Mouse (Mus musculus) stomach, postnatal 0 days (tissue): ENCODE measurements around the gene Bmp2k. TPM values are rescaled to one million over a fixed set of nuclear protein-coding genes. Genes with fewer than 3 reads are reported as not detected.
A peak's percentile ranks its signal among the peaks of the same experiment; 100 is the strongest.

Experiments
- ATAC-seq: fragments of 200-750 bp; cut with Nextera tagmentation; 2 replicates; pipeline ENCODE4 v1.8.0; 2017; ENCODE audit not compliant: low FRiP score, low TSS enrichment
- DNase-seq: peaks from one replicate; pipeline ENCODE4 v3.0.0-alpha.2; 2016; ENCODE audit warnings: low spot score
- H3K27ac ChIP-seq: fragments of 300-500 bp; sonication (generic); replicated peaks from 2 replicates; pipeline ENCODE4 v1.5.1; 2014; ENCODE audit warnings: mild to moderate bottlenecking, control low read depth
- H3K27me3 ChIP-seq: fragments of 300-500 bp; sonication (generic); 2 replicates; pipeline ENCODE4 v1.6.1; 2014; ENCODE audit warnings: low read length; ENCODE audit not compliant: control insufficient read depth, insufficient read depth
- H3K36me3 ChIP-seq: fragments of 300-500 bp; sonication (generic); 2 replicates; pipeline ENCODE4 v1.6.1; 2014; ENCODE audit warnings: low read length, mixed read lengths; ENCODE audit not compliant: control insufficient read depth, insufficient read depth
- H3K4me1 ChIP-seq: fragments of 300-500 bp; sonication (generic); replicated peaks from 2 replicates; pipeline ENCODE4 v1.6.1; 2014; ENCODE audit warnings: antibody characterized with exemption; ENCODE audit not compliant: control insufficient read depth, insufficient read depth
- H3K4me2 ChIP-seq: fragments of 300-500 bp; sonication (generic); replicated peaks from 2 replicates; pipeline ENCODE4 v1.6.1; 2014; ENCODE audit warnings: low read depth, mild to moderate bottlenecking, control low read depth, moderate library complexity
- H3K4me3 ChIP-seq: fragments of 300-500 bp; sonication (generic); 2 replicates; pipeline ENCODE4 v1.5.1; 2014; ENCODE audit warnings: low read depth, low read length, control low read depth
- H3K9ac ChIP-seq: fragments of 300-500 bp; sonication (generic); 2 replicates; pipeline ENCODE4 v1.6.1; 2014; ENCODE audit warnings: mild to moderate bottlenecking, low read length, control low read depth, mixed read lengths
- H3K9me3 ChIP-seq: fragments of 300-500 bp; sonication (generic); 2 replicates; pipeline ENCODE4 v1.6.1; 2016; ENCODE audit warnings: low read length; ENCODE audit not compliant: control insufficient read depth
- CTCF ChIP-seq: IDR thresholded peaks from 2 replicates; pipeline ENCODE4 v1.5.1; 2016; ENCODE audit warnings: antibody characterized with exemption, low read depth, mild to moderate bottlenecking, moderate library complexity
- EP300 ChIP-seq: optimal IDR thresholded peaks from 2 replicates; pipeline ENCODE3; 2016; ENCODE audit warnings: antibody characterized with exemption
- WGBS: fragments of 180-500 bp; shearing (Covaris S2); extraction: QIAGEN DNeasy Blood & Tissue Kit; methylation state at CpG from one replicate; pipeline ENCODE4 v1.1.7; 2014; 5-methylcytosine and 5-hydroxymethylcytosine counted together
- polyA plus RNA-seq: library from polyadenylated mRNA; unstranded; fragments of >200 nt; fragmentation: Nextera tagmentation; extraction: Ambion mirVana; gene quantifications from 2 replicates; pipeline ENCODE4 v1.2.1, GENCODE M21; 2015

Bmp2k gene
- polyA plus RNA-seq, 1 experiment from 2014 or later, result 11.9 TPM

DNA sequence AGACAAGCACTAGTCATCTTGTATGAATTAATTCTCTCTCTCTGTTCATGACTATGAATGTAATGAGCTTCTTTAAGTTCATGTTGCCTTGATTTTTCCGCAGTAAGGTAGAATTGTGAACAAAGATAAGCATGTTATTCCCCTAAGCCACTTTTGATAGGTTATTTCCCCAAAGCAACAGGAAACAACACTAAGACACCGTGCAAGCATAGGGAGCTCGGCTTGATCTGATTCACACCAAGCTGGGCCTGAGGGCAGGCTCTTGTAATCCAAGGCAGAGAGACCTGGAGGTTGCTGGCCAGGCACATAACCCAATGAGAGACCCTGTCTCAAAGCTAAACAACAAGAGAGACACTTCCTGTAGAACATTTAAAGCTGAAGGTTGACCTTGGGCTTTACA is 21.3 kb upstream of the Bmp2k start:
- Histone ChIP-seq H3K4me2 (no peak overlapping the region), H3K4me3 (no peak overlapping the region), H3K36me3 (no peaks in the 10 kb centered on the region), H3K9ac (no peak overlapping the region), H3K9me3 (no peaks in the 10 kb centered on the region), H3K27me3 (no peaks in the 10 kb centered on the region), H3K4me1 (0 out of 2 replicates have a peak, but pooled peaks cover 6% of the 10 kb centered on the region), H3K27ac (no peak overlapping the region)
- DNase-seq, result no peak
- TF ChIP-seq EP300 (no peak), CTCF (no peak)
- no peak for ATAC-seq
- 91% methylated on average over 3 of the region's 3 CpGs for WGBS

DNA sequence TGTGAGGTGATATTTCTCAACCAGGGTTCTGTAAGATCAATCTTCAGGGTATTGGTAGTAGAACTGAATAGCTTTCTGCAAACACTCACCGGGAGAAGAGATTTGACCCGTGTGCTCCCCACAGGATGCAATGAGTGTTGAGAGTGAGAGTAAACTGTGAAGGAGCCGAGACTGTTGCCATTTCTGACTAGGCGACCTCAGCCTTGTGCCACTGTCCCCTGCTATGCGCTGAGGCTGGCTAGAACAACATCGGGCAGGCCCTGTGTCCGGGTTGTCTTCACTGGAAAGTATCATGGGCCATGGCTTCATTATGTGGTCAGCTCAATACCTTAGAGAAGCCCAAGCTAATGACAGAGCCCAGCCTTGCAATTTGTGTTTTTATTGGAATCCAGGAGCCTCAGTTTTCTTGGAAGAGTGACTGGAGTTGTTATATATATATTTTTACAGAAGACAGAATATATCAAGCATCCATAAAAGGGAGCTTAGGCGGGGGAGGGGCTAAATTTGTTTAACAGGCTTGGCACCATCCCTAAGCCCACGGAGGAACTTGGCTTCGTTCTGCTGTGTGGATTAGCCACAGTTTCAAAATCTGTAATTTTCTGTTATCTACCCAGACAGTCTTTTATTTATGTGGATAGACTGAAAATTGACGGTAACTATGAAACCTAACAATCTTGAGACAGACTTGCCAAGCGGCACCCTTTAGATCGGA is 18.0 kb upstream of the Bmp2k start:
- Histone ChIP-seq H3K36me3 (no peaks in the 10 kb centered on the region), H3K27ac (no peak overlapping the region), H3K9me3 (no peaks in the 10 kb centered on the region), H3K27me3 (no peaks in the 10 kb centered on the region), H3K4me2 (peak overlapping the region; percentile 21; the same call in 1 of the 2 replicates), H3K9ac (no peak overlapping the region), H3K4me1 (0 out of 2 replicates have a peak, but pooled peaks cover 6% of the 10 kb centered on the region), H3K4me3 (no peak overlapping the region)
- WGBS, result 26% methylated on average over 13 of the region's 13 CpGs
- ATAC-seq, result no peak
- TF ChIP-seq EP300 (no peak), CTCF (no peak)
- no peak for DNase-seq

DNA sequence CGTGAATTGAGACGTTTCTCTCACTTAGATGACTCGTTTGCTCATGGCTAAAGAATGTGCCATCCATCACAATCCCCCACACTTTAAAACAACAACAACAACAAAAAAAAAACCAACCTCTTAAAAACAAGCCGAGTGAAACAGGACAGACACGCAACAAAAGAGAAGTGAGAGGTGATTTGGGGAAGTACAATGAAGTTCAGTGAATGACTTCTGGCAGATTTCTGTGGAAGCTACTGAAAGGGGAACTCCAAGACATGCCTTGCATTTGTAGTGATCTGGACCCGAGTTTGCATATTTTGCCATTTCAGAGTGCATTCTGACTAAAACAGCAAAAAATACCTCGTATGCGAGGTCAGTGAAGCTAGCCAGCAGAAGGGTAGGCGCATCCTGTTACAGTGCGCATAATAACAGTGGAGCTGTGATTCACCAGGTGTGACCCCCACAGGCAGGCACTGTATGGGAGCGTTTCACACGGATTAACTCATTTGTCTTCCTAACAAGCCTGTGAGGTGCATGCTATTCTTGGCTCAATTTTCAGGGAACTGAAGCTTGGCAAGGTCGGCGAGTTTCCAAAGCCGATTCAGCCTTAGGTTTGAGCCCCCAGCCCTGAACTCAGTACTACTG is 17.4 kb upstream of the Bmp2k start:
- Histone ChIP-seq H3K4me3 (no peak overlapping the region), H3K9me3 (no peaks in the 10 kb centered on the region), H3K9ac (no peak overlapping the region), H3K4me1 (0 out of 2 replicates have a peak, but pooled peaks cover 6% of the 10 kb centered on the region), H3K36me3 (no peaks in the 10 kb centered on the region), H3K27me3 (no peaks in the 10 kb centered on the region), H3K27ac (no peak overlapping the region), H3K4me2 (peak overlapping the region; percentile 21; the same call in 1 of the 2 replicates)
- ATAC-seq (no peak), DNase-seq (no peak)
- TF ChIP-seq CTCF (no peak), EP300 (no peak)
- WGBS, result 27% methylated on average over 15 of the region's 15 CpGs

DNA sequence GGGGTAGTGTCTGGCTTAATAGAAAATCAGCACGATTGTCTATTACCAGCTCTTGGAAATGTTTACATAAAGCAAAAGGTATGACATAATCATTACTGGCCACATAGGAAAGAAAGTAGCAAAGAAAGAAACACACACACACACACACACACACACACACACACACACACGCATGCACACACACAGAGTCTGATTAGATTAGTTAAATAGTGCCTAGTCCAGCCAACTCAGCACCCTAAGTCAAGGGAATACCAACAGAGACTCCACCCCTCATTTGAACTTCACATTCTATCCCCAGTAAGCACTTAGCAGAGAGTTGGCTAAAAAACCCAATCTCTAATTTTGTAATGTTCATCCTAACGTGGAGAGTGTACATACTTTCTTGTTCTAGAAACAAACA is 15.5 kb upstream of the Bmp2k start:
- Histone ChIP-seq H3K27ac (no peak overlapping the region), H3K4me3 (no peak overlapping the region), H3K36me3 (no peaks in the 10 kb centered on the region), H3K9ac (no peak overlapping the region), H3K4me2 (no peak overlapping the region), H3K9me3 (no peaks in the 10 kb centered on the region), H3K4me1 (0 out of 2 replicates have a peak, but pooled peaks cover 6% of the 10 kb centered on the region), H3K27me3 (no peaks in the 10 kb centered on the region)
- peak; percentile 72 for ATAC-seq
- DNase-seq, result peak; percentile 55
- WGBS, result 35% methylated on average over 3 of the region's 3 CpGs
- no peak for TF ChIP-seq EP300
- no peak for TF ChIP-seq CTCF

DNA sequence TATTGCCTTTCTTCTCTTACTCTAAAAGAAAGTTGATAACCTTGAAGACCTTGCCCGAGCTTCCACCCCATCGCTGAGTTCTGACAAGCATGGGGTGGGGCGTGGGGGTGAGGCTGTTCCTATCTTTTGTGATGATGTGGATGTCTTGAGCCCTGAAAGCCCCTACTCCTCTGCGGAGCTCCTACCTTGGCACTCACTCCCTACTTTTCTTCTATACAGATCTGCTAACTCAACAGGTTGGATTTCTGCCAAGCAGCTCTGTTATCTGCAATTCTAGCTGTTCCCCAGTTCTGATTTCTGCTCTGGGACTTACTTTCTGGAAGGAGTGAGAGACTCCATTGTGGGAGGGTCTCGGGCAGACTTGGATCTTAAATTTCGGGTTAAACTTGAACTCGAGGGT is 14.3 kb upstream of the Bmp2k start:
- DNase-seq (peak; percentile 33), ATAC-seq (0 out of 2 replicates have a peak, but pooled peaks have one; percentile 6)
- no peak for TF ChIP-seq CTCF
- TF ChIP-seq EP300, result no peak
- Histone ChIP-seq H3K9ac (no peak overlapping the region), H3K27ac (no peak overlapping the region), H3K9me3 (no peaks in the 10 kb centered on the region), H3K4me1 (0 out of 2 replicates have a peak, but pooled peaks cover 6% of the 10 kb centered on the region), H3K27me3 (no peaks in the 10 kb centered on the region), H3K4me3 (no peak overlapping the region), H3K36me3 (no peaks in the 10 kb centered on the region), H3K4me2 (peak overlapping the region; percentile 12; the same call in 1 of the 2 replicates)
- WGBS, result 58% methylated on average over 7 of the region's 7 CpGs

DNA sequence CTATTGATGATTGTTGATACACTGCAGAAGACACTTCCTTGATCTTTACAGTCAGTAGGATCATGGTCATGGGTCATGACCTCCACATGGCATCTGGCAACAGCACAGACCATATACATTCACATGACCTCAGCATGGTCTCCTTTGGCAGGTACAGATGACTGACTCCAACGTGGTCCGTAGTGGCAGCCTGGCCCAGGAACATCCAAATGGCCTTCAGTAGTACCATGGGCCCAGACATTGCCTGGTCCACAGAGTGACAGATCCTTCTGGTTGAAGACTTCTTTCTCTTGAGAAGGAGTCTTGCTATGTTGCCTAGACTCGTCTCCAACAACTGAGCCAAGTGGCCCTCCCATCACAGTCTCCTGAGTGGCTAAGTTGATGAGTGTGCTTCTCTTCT is 10.6 kb upstream of the Bmp2k start:
- Histone ChIP-seq H3K9ac (no peak overlapping the region), H3K4me2 (no peak overlapping the region), H3K4me1 (no peaks in the 10 kb centered on the region), H3K27ac (no peak overlapping the region), H3K4me3 (no peak overlapping the region), H3K36me3 (no peaks in the 10 kb centered on the region), H3K9me3 (no peaks in the 10 kb centered on the region), H3K27me3 (no peaks in the 10 kb centered on the region)
- ATAC-seq (no peak), DNase-seq (no peak)
- TF ChIP-seq EP300 (no peak), CTCF (no peak)
- WGBS, result 93% methylated on average over 3 of the region's 3 CpGs
